Mouse (Mus musculus) forelimb bud, embryonic 11.5 days (tissue): Measurements from ENCODE around the gene Mrpl37.

Source experiments
- DNase-seq: peaks from one replicate; pipeline ENCODE4 v3.0.0-alpha.2; 2012; ENCODE audit warnings: low read depth, low spot score

Gene Mrpl37

GRCm38 (mm10) chr4:107067151-107067840 is 628 bp upstream of the Mrpl37 start:
- DNase-seq, result no peak

- no peak for DNase-seq
These were observed 2.1 kb downstream of the Mrpl37 start for GRCm38 (mm10) chr4:107064394-107065098.

- no peak for DNase-seq
These were observed 3.5 kb downstream of the Mrpl37 start for GRCm38 (mm10) chr4:107063214-107063613.

- DNase-seq, result no peak
These were observed 5.1 kb downstream of the Mrpl37 start for GRCm38 (mm10) chr4:107061560-107061959.

- DNase-seq, result no peak
These were observed 7.9 kb downstream of the Mrpl37 start for GRCm38 (mm10) chr4:107058781-107059180.

- no peak for DNase-seq
These were observed 8.3 kb downstream of the Mrpl37 start for GRCm38 (mm10) chr4:107058346-107058745.

- no peak for DNase-seq
These were observed 10.6 kb downstream of the Mrpl37 start for GRCm38 (mm10) chr4:107056088-107056487.

GRCm38 (mm10) chr4:107052962-107053553 is 13.6 kb downstream of the Mrpl37 start:
- DNase-seq, result no peak

GRCm38 (mm10) chr4:107051889-107052288 is 14.8 kb downstream of the Mrpl37 start:
- DNase-seq, result no peak

GRCm38 (mm10) chr4:107048568-107049162 is 18.0 kb downstream of the Mrpl37 start:
- no peak for DNase-seq

GRCm38 (mm10) chr4:107047806-107048205 is 18.9 kb downstream of the Mrpl37 start:
- DNase-seq, result no peak

- DNase-seq, result no peak
These were observed 21.5 kb downstream of the Mrpl37 start for GRCm38 (mm10) chr4:107045188-107045587.

- no peak for DNase-seq
These were observed 24.4 kb downstream of the Mrpl37 start for GRCm38 (mm10) chr4:107042304-107042703.

GRCm38 (mm10) chr4:107039270-107039669 is 27.4 kb downstream of the Mrpl37 start:
- DNase-seq, result no peak

- no peak for DNase-seq
These were observed 28.4 kb downstream of the Mrpl37 start for GRCm38 (mm10) chr4:107038303-107038702.

GRCm38 (mm10) chr4:107036985-107037384 is 29.7 kb downstream of the Mrpl37 start:
- no peak for DNase-seq

GRCm38 (mm10) chr4:107035689-107036088 is 31.0 kb downstream of the Mrpl37 start:
- DNase-seq, result no peak

GRCm38 (mm10) chr4:107026451-107026850 is 40.2 kb downstream of the Mrpl37 start:
- DNase-seq, result no peak

- DNase-seq, result no peak
These were observed 41.3 kb downstream of the Mrpl37 start for GRCm38 (mm10) chr4:107025369-107025768.

GRCm38 (mm10) chr4:107024899-107025298 is 41.8 kb downstream of the Mrpl37 start:
- no peak for DNase-seq

- no peak for DNase-seq
These were observed 45.2 kb downstream of the Mrpl37 start for GRCm38 (mm10) chr4:107021464-107021863.

GRCm38 (mm10) chr4:107020287-107021000 is 46.2 kb downstream of the Mrpl37 start:
- no peak for DNase-seq
